Mouse (Mus musculus): ENCODE measurements around the gene Txnrd3.

Txnrd3 gene

DNA sequence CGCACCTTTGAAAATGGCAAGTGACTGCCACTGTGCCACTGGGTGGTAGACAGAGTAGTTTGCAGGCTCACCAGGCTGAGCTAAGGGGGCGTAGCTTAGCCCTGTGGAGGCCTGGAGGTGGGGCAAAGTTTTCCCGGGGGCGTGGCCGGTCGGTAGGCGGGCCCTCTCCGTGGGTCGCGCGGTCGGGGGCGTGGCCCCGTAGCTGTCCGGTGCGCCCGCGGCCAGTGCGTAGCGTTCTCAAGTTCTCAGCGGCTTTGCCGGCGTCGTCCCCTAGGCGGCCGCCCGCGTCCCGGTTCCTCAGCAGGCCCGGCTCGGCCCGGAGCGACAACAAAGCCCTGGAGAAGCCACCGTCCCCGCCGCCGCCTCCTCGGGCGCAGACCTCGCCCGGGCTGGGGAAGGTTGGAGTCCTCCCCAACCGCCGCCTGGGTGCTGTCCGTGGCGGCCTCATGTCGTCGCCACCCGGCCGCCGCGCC lies at the start of gene Txnrd3:
Gene Txnrd3 (plus strand): TSS at position 191 of the 473 bp plus-strand sequence.
- DNase-seq: peak; percentile 95

DNA sequence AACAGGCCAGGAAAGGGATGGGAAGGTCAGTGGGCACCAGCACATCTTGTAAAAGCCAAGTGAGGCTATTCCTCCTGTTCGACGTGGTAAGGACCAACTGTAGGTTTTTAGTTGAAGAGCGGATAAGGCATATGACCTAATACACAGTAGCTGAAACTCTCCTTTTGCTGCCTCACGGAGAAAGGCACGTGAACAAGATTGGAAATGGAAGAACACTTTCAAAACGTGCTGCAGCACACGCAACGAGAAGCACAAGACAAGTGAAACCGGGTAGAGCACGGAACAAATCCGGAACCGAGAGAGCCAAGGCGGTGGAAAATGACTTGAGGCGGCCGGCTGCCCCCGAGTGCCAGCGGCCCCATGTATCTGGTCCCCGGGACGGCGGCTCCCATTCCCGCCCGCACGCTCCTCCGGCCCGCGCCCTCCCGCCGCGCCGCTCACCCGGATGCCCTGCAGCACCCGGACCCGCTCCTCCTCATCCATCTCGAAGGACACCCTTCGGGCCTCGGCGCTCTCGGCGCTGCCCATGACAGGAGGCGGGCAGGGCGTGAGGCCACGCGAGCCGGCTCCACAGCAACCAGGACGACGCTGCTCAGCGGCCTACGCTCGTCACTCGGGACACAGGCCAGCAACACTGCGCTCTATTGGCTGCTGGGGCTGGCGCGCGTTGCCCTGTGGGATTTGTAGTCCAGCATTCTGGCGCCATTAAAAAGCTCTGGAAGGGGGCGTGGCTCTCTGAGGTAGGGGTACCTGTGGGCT lies 48.6 kb upstream of the Txnrd3 start, which contains the start of gene Chchd6:
Gene Chchd6 (minus strand): TSS at position 635 of the 759 bp plus-strand sequence.
- DNase-seq: peak; percentile 94

DNA sequence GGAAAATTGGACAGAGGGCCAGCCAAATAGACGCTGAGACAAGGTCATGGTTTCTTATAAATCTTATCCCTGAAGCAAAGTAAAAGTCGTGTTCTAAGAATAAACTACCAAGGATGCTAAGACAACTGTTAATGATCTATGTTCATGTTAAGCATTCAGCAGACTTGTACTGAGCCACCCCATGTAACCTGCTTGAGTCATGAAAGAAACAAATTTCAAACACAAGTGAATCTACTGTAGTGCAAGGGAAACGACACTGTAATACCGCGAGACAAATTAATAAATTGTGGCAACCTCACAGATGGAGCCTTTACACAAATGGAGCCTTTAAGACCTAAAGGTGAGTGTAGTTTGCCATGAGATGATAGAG lies 48.0 kb upstream of the Txnrd3 start:
- no peak for DNase-seq

DNA sequence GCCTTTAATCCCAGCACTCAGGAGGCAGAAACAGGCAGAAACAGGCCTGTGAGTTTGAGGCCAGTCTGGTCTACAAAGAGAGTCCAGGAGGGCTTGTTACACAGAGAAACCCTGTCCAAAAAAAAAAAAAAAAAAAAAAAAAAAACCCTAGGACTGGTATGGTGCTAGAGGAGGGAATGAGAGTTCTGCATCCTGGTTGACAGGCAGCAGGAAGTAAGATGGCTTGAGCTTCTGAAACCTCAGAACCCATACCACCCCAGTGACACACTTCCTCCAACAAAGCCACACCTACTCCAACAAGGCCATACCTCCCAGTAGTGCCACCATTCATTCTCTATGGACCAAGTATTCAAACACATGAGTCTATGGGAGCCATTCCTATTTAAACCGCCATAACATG lies 47.3 kb upstream of the Txnrd3 start:
- no peak for DNase-seq

- DNase-seq: no peak
Observed at GRCm38 (mm10) chr6:89606096-89606495, 37.7 kb upstream of the Txnrd3 start.

- no peak for DNase-seq
Observed at GRCm38 (mm10) chr6:89607999-89608398, 35.8 kb upstream of the Txnrd3 start.

DNA sequence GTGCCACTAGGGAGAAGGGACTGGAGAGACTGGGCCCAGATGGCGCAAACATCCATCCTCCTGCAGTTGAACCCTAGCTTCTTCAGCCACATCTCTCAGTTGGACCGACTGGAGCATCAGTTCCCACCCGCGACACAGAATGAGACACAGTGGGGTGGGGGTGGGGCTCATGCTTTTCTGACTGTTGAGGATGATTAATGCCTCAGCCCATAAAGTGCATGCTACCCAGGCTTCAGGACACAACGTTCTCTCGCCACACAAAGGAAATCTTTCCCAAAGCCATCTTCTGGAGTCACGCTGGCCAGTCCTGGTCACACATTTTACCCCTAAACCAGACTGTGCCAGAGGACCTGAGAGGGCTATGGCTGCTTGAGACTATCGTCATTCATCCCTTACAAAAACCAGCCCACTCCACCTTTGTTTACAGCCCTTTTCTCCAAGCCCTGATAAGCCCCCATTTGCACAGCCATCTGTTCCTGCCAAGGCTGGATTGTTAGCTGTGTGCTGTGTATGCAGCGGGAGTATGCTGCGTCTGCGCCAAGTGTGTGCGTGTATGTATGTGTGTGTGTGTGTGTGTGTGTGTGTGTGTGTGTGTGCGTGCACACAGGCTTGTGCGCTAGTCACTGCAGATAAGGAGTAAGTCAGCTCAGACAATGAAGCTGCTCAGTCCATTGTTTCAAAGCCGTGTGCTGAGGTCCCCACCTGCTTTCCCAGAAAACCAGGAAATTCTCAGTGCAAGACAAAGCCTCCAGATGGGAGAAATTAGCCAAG lies 30.3 kb upstream of the Txnrd3 start:
- no peak for DNase-seq

DNA sequence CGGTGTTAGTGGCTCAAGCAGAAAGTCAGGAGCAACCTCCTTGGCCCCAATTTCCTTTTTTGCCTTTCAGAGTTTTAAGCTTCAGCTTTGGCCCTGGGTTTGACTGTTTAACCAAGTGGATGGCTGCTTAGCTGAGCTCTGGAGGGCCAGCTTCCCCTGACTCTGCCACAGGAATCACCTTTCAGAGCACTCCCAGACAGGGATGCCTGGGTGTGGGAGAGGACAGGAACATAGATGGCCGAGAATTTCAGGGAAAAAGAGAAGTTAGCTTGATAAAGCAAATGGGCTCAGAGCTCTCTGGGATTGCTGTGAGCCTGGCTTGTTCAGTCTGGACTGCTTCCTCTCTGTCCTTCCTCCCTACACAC lies 29.7 kb upstream of the Txnrd3 start:
- no peak for DNase-seq

DNA sequence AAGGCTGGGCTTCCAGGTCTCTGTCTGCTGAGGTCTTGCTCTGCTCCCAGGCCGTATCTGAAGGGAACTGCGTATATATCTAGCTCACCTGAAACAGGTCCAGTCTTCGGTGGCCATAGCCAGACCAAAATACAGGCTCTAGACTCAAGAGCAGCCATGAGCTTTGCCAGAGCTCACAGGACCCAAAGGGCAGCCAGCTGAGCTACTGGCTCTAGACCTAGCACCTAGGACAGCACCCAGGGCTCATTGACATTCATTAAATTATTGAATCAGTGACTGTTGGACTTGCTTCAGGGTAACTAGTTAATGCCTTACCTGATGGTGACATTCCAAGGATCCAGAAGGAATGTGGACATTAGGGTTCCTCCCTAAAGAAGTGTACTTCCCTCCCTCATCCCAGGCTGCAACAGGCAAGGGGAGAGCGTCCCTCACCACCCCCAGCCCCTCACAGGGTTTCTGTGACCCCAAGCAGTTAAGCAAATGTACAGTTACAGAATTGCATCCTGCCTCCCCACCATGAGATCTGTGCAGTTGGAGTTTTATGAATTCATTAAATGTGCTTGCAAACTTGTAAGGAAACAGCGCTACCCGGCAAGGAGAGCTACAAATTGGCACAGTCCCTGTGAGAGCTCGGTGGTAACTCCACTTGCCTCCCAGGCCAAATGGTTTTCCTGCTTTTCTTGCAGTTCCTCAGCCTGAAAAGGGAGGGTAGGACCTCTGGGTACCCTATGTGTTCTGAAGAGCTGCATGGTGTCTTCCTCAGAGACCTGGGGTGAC lies 29.0 kb upstream of the Txnrd3 start:
- DNase-seq: peak; percentile 85

DNA sequence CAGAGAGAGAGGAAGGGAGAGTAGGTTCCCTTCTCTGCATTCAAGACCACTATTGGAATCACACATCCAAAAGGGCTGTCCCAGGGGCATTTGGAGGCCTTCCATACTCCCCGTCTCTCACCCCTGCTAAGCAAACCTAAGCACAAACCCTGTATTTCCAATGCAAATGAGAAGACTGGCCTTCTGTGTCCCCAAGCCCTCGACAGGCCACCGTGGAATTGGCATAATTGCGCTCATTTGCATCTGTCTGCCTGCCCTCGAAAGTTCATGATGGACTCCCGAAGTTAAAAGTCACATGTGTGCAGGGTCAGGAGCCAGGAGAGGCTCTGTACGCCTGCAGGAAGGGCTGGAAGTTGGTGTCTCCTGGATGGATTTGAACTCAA lies 28.4 kb upstream of the Txnrd3 start:
- peak; percentile 64 for DNase-seq

- no peak for DNase-seq
Observed at GRCm38 (mm10) chr6:89622647-89623046, 21.1 kb upstream of the Txnrd3 start.

- DNase-seq: no peak
Observed at GRCm38 (mm10) chr6:89628045-89628785, 15.6 kb upstream of the Txnrd3 start.

DNA sequence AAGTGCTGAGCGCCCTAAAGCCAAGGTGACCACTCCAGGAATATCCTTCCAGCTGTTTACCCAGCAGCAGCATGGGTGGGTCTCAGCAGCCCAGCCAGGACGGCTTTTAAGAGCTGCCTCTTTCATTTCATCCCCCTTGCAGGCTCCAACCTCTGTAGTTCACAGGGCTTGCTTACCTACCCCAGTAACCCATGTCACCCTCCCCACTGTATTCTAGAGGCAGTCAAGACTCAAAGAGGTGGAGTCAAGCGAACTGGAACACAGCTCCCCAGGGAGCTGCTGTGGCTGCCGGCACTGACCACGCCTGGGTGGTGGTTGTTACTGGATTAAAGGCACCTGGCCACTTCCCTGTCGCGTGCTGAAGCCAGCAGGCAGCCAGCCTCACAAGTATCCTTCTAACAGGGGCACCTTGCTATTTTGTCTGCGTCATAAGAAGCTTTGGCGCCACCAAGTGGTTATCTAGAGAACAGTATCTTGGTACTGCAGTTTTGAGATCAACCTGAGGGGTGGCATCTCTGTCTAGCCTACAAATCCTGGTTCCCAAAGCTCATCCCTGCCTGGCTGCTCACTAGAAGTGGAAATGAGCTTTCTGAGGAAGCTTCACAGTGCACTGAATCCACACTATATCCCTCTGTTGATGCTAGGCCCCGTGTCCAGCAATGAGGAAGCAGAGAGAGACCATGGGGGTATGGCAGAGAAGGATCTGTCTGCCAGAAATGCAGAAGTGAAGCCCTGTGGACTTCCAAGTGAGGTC lies 11.8 kb upstream of the Txnrd3 start:
- peak; percentile 90 for DNase-seq

GRCm38 (mm10) chr6:89633115-89633514 lies 10.7 kb upstream of the Txnrd3 start:
- no peak for DNase-seq

DNA sequence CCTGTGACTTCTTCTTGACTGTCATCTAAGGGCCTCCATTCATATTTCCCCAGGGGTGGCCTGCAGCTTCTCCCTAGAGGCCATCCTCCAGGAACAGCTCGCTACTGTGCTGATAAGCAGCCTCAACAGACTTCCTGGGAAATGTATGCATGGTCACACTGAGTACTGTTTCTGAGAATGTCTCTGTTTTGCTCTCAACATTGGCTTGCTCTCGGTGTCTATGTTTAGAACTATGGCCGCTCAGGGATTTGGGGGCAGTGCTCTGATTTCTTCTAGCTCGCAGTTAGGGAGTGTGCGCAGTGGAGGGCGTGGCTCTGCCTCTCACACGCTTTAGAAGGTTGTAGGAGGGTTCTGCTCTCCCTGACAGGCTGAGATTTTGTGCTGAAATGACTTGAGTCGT lies 9.4 kb upstream of the Txnrd3 start:
- no peak for DNase-seq

DNA sequence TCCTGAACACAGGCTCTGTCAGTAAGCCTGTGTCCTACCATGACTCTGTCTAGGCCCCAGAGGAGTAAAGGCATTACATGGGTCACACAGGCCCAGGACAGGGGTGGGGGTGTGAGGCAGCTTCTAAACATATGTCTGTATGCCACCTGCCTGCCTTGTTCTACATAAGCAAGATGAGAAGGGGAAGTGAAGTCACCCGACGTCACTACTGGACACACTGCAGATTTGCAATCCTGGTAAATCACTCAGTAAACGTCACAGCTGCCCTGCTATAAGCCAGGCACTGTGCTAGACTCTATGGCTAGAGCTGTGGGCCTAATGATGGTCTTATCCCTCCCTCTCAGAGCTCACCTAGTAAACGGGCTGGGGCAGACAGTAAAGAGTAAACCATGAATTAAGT lies 5.8 kb upstream of the Txnrd3 start:
- no peak for DNase-seq

DNA sequence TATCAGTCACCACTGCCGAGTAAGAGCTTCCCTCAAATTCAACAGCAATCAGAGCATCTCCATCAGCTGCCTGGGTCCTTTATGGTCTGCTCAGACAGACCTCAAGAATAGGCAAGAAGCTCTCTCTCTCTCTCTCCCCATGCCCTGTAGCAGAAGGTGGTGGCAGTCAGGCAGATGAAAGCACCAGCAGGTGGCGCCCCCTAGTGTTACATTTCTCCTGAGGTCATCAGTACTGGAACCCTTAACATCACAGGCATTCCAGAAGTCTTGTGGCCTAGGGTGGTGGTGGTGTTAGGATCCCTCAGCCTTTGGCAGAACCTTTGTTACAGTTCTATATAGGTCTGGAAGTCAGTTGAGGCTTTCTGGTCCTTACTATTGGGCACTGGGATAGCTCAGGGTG lies 4.8 kb upstream of the Txnrd3 start:
- no peak for DNase-seq

- peak; percentile 97 for DNase-seq
Observed at GRCm38 (mm10) chr6:89644271-89645075, 685 bp downstream of the Txnrd3 start.

- DNase-seq: peak; percentile 92
Observed at GRCm38 (mm10) chr6:89649897-89650296, 6.1 kb downstream of the Txnrd3 start.

- DNase-seq: no peak
Observed at GRCm38 (mm10) chr6:89651770-89652169, 8.0 kb downstream of the Txnrd3 start.

DNA sequence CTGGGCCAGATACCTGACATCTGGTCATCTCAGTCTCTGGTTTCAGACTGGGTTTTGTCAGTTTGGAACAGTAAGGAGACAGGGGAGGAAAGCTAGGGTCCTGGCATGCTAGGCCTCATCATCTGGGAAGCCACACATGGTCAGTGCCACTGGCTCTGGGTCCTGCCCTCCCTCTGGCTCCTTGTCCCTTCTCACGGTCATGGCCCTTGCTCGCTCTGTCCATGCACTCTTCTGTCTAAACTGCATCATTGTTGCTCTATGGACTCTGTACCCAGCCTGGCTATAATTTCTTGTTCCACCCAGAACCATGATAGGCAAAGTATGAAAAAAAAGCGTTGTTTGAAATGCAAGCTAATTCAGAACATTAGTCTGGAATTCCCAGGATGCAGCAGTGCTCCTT lies 11.2 kb downstream of the Txnrd3 start:
- peak; percentile 44 for DNase-seq
